Mouse (Mus musculus) lung, postnatal 0 days (tissue): Measurements from ENCODE around the gene 6430571L13Rik.

Source experiments
- CTCF ChIP-seq: IDR thresholded peaks from 2 replicates; pipeline ENCODE4 v1.5.1; 2016; ENCODE audit warnings: antibody characterized with exemption, mild to moderate bottlenecking
- EP300 ChIP-seq: IDR thresholded peaks from 2 replicates; pipeline ENCODE4 v1.6.1; 2016; ENCODE audit warnings: antibody characterized with exemption, mild to moderate bottlenecking, control low read depth

GRCm38 (mm10) chr9:107300224-107300973 is 40.0 kb upstream of the 6430571L13Rik start:
- TF ChIP-seq EP300, result no peak
- no peak for TF ChIP-seq CTCF
